Mouse (Mus musculus): Measurements from ENCODE around the gene Tomm20. TPM values are rescaled to one million over a fixed set of nuclear protein-coding genes. Genes with fewer than 3 reads are reported as not detected.
"Not testable (repeated sequence)": the region's sequence is repeated elsewhere in the genome, so short reads cannot be mapped to it uniquely, and the experiment has no call there.

Gene Tomm20
- polyA plus RNA-seq, 1 experiment from 2014 or later, result 222 TPM

- H3K4me1 ChIP-seq (ENCODE audit: control insufficient read depth, insufficient read depth, low read length), result peaks cover 6% of the 10 kb centered on the region; the same call in 1 of the 2 replicates
- H3K27ac ChIP-seq (ENCODE audit: low read depth, low read length), result no peak overlapping the region
- no peaks in the 10 kb centered on the region for H3K27me3 ChIP-seq (ENCODE audit: control insufficient read depth, insufficient read depth, low read length)
- H3K4me3 ChIP-seq (ENCODE audit: low read depth, low read length), result no peak overlapping the region
- ATAC-seq (ENCODE audit: low read depth), result no peak
- H3K9me3 ChIP-seq (ENCODE audit: control insufficient read depth, low read length), result no peaks in the 10 kb centered on the region
- H3K36me3 ChIP-seq (ENCODE audit: control insufficient read depth, insufficient read depth, low read length), result no peaks in the 10 kb centered on the region
- H3K9ac ChIP-seq (replicated peaks; ENCODE audit: low read depth, low read length), result no peak overlapping the region
- no peak overlapping the region for H3K4me2 ChIP-seq (ENCODE audit: low read depth, low read length)
- 93% methylated on average over 1 of the region's 1 CpGs for WGBS
These were observed 27.3 kb downstream of the Tomm20 start for GRCm38 (mm10) chr8:126918356-126918755.

GRCm38 (mm10) chr8:126917179-126917905 lies 28.3 kb downstream of the Tomm20 start:
- Histone ChIP-seq H3K27me3 (ENCODE audit: control insufficient read depth, insufficient read depth, low read length) (no peaks in the 10 kb centered on the region), H3K27ac (ENCODE audit: low read depth, low read length) (no peak overlapping the region), H3K9me3 (ENCODE audit: control insufficient read depth, low read length) (no peaks in the 10 kb centered on the region), H3K4me1 (ENCODE audit: control insufficient read depth, insufficient read depth, low read length) (peaks cover 6% of the 10 kb centered on the region; the same call in 1 of the 2 replicates), H3K4me3 (ENCODE audit: low read depth, low read length) (no peak overlapping the region), H3K36me3 (ENCODE audit: control insufficient read depth, insufficient read depth, low read length) (no peaks in the 10 kb centered on the region), H3K4me2 (ENCODE audit: low read depth, low read length) (no peak overlapping the region), H3K9ac (replicated peaks; ENCODE audit: low read depth, low read length) (no peak overlapping the region)
- WGBS, result 72% methylated on average over 6 of the region's 6 CpGs
- ATAC-seq (ENCODE audit: low read depth), result no peak

- H3K27me3 ChIP-seq (ENCODE audit: control insufficient read depth, insufficient read depth, low read length), result no peaks in the 10 kb centered on the region
- no peaks in the 10 kb centered on the region for H3K36me3 ChIP-seq (ENCODE audit: control insufficient read depth, insufficient read depth, low read length)
- no peak overlapping the region for H3K4me3 ChIP-seq (ENCODE audit: low read depth, low read length)
- no peak overlapping the region for H3K27ac ChIP-seq (ENCODE audit: low read depth, low read length)
- no peak for ATAC-seq (ENCODE audit: low read depth)
- H3K4me2 ChIP-seq (ENCODE audit: low read depth, low read length), result no peak overlapping the region
- peaks cover 6% of the 10 kb centered on the region; the same call in 1 of the 2 replicates for H3K4me1 ChIP-seq (ENCODE audit: control insufficient read depth, insufficient read depth, low read length)
- no peak overlapping the region for H3K9ac ChIP-seq (replicated peaks; ENCODE audit: low read depth, low read length)
- WGBS, result 91% methylated on average over 4 of the region's 4 CpGs
- no peaks in the 10 kb centered on the region for H3K9me3 ChIP-seq (ENCODE audit: control insufficient read depth, low read length)
These were observed 29.0 kb downstream of the Tomm20 start for GRCm38 (mm10) chr8:126916611-126917010.

- Histone ChIP-seq H3K4me1 (ENCODE audit: control insufficient read depth, insufficient read depth, low read length) (peaks cover 6% of the 10 kb centered on the region; the same call in 1 of the 2 replicates), H3K9ac (replicated peaks; ENCODE audit: low read depth, low read length) (no peak overlapping the region), H3K27me3 (ENCODE audit: control insufficient read depth, insufficient read depth, low read length) (no peaks in the 10 kb centered on the region), H3K4me2 (ENCODE audit: low read depth, low read length) (no peak overlapping the region), H3K4me3 (ENCODE audit: low read depth, low read length) (no peak overlapping the region), H3K36me3 (ENCODE audit: control insufficient read depth, insufficient read depth, low read length) (no peaks in the 10 kb centered on the region), H3K27ac (ENCODE audit: low read depth, low read length) (no peak overlapping the region), H3K9me3 (ENCODE audit: control insufficient read depth, low read length) (no peaks in the 10 kb centered on the region)
- WGBS, result 32% methylated on average over 10 of the region's 10 CpGs
- ATAC-seq (ENCODE audit: low read depth), result no peak
These were observed 30.9 kb downstream of the Tomm20 start for GRCm38 (mm10) chr8:126914609-126915375.

GRCm38 (mm10) chr8:126914107-126914490 lies 31.5 kb downstream of the Tomm20 start:
- H3K36me3 ChIP-seq (ENCODE audit: control insufficient read depth, insufficient read depth, low read length); H3K27me3 ChIP-seq (ENCODE audit: control insufficient read depth, insufficient read depth, low read length); H3K9ac ChIP-seq (replicated peaks; ENCODE audit: low read depth, low read length); ATAC-seq (ENCODE audit: low read depth); H3K4me2 ChIP-seq (ENCODE audit: low read depth, low read length); H3K27ac ChIP-seq (ENCODE audit: low read depth, low read length); H3K4me3 ChIP-seq (ENCODE audit: low read depth, low read length); H3K9me3 ChIP-seq (ENCODE audit: control insufficient read depth, low read length); H3K4me1 ChIP-seq (ENCODE audit: control insufficient read depth, insufficient read depth, low read length): not testable (repeated sequence)
- 66% methylated on average over 10 of the region's 10 CpGs for WGBS

GRCm38 (mm10) chr8:126913241-126914106 lies 32.2 kb downstream of the Tomm20 start:
- Histone ChIP-seq H3K4me3 (ENCODE audit: low read depth, low read length) (no peak overlapping the region), H3K4me2 (ENCODE audit: low read depth, low read length) (no peak overlapping the region), H3K27ac (ENCODE audit: low read depth, low read length) (peak overlapping the region; percentile 31; the same call in 1 of the 2 replicates), H3K4me1 (ENCODE audit: control insufficient read depth, insufficient read depth, low read length) (peaks cover 6% of the 10 kb centered on the region; the same call in 1 of the 2 replicates), H3K9ac (replicated peaks; ENCODE audit: low read depth, low read length) (no peak overlapping the region), H3K36me3 (ENCODE audit: control insufficient read depth, insufficient read depth, low read length) (no peaks in the 10 kb centered on the region), H3K9me3 (ENCODE audit: control insufficient read depth, low read length) (no peaks in the 10 kb centered on the region), H3K27me3 (ENCODE audit: control insufficient read depth, insufficient read depth, low read length) (no peaks in the 10 kb centered on the region)
- WGBS, result 40% methylated on average over 12 of the region's 12 CpGs
- peak; percentile 50; the same call in 1 of the 2 replicates for ATAC-seq (ENCODE audit: low read depth)

GRCm38 (mm10) chr8:126909371-126909802 lies 36.3 kb downstream of the Tomm20 start:
- no peaks in the 10 kb centered on the region for H3K9me3 ChIP-seq (ENCODE audit: control insufficient read depth, low read length)
- peaks cover 5% of the 10 kb centered on the region; the same call in 1 of the 2 replicates for H3K4me1 ChIP-seq (ENCODE audit: control insufficient read depth, insufficient read depth, low read length)
- no peaks in the 10 kb centered on the region for H3K27me3 ChIP-seq (ENCODE audit: control insufficient read depth, insufficient read depth, low read length)
- 60% methylated on average over 10 of the region's 10 CpGs for WGBS
- ATAC-seq (ENCODE audit: low read depth), result no peak
- no peak overlapping the region for H3K9ac ChIP-seq (replicated peaks; ENCODE audit: low read depth, low read length)
- H3K36me3 ChIP-seq (ENCODE audit: control insufficient read depth, insufficient read depth, low read length), result no peaks in the 10 kb centered on the region
- H3K4me3 ChIP-seq (ENCODE audit: low read depth, low read length), result no peak overlapping the region
- H3K27ac ChIP-seq (ENCODE audit: low read depth, low read length), result no peak overlapping the region
- H3K4me2 ChIP-seq (ENCODE audit: low read depth, low read length), result no peak overlapping the region

- no peak for ATAC-seq (ENCODE audit: low read depth)
- Histone ChIP-seq H3K27ac (ENCODE audit: low read depth, low read length) (no peak overlapping the region), H3K4me1 (ENCODE audit: control insufficient read depth, insufficient read depth, low read length) (peaks cover 3% of the 10 kb centered on the region; the same call in 1 of the 2 replicates), H3K9me3 (ENCODE audit: control insufficient read depth, low read length) (no peaks in the 10 kb centered on the region), H3K9ac (replicated peaks; ENCODE audit: low read depth, low read length) (no peak overlapping the region), H3K4me3 (ENCODE audit: low read depth, low read length) (no peak overlapping the region), H3K36me3 (ENCODE audit: control insufficient read depth, insufficient read depth, low read length) (no peaks in the 10 kb centered on the region), H3K4me2 (ENCODE audit: low read depth, low read length) (no peak overlapping the region), H3K27me3 (ENCODE audit: control insufficient read depth, insufficient read depth, low read length) (no peaks in the 10 kb centered on the region)
- 64% methylated on average over 6 of the region's 6 CpGs for WGBS
These were observed 36.8 kb downstream of the Tomm20 start for GRCm38 (mm10) chr8:126908805-126909204.
